25 mouse cellular contexts compared by ENCODE assay signal in the genomic region with DNA sequence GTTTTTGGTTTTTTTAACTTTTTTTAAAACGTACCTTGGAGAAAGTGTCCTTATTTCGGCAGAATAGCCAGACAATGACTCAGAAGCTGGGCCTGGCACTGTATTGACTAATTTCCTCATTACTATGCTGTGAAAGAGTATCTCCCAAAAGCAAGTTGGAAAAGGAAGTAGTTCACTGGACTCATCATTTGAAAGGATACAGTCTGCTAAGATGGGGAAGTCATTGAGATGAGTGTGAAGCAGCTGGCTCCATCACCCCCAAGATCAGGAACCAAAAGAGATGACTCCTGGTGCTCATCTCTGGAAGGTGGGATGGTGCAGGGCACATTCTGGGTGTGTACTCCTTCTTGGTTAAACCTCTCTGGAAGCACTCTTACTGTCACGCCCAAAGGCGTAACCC. TPM values are rescaled to one million over a fixed set of nuclear protein-coding genes. Genes with fewer than 3 reads are reported as not detected.
DNase-seq lines count a peak whose midpoint lies in the region; ATAC-seq and TF ChIP-seq lines count a peak whose summit lies in the region.
"Had no signal": no experiment of that assay in that cellular context is flagged by ENCODE, and none has a peak within 500 bp of the region (broad histone marks: within the 10 kb centered on the region; RNA-seq: fewer than 3 reads in every experiment).

No protein-coding gene starts in this region.

- ATAC-seq in megakaryocyte, adult 5-6 weeks (ENCODE audit: poor library complexity, severe bottlenecking): peak; percentile 87
- no peak for ATAC-seq in cerebellum, adult (ENCODE audit: insufficient number of reproducible peaks, low FRiP score, low TSS enrichment)
- ATAC-seq: forebrain, embryonic 13.5 days; forebrain, embryonic 16.5 days; Patski had no signal

- 89% methylated on average over 4 of the region's 4 CpGs for whole genome bisulfite sequencing in kidney, adult 2 months

- H3K27ac ChIP-seq in kidney, adult 2 months (ENCODE audit: insufficient read depth, low read depth, low read length): no peak overlapping the region
- H3K27ac ChIP-seq: forebrain, embryonic 10.5 days; forebrain, embryonic 13.5 days; hindbrain, embryonic 12.5 days; hindbrain, embryonic 15.5 days had no signal

- no peak for TF ChIP-seq CTCF in kidney, adult 2 months (conservative IDR thresholded peaks at IDR 0.05; ENCODE audit: insufficient read depth, insufficient read length, low read depth, low read length)

- DNase-seq in 3T3-L1 (ENCODE audit: low read depth, low spot score) (peak; percentile 19), 416B (ENCODE audit: low read depth) (peak; percentile 35)
- DNase-seq in layer of hippocampus, adult 8-10 months (ENCODE audit: low spot score in 2 of 2): no peak
- no peak for DNase-seq in kidney, adult 2 months
- DNase-seq: adrenal gland, adult 2 months; adrenal gland, postnatal 14 days; B cell, adult 2 months; cerebellum, adult 11-12 months; cerebellum, adult 8-10 months; cerebellum, postnatal 10 days; cerebellum, postnatal 36 days; gastrocnemius, postnatal 10 days; gastrocnemius, postnatal 36 days; heart, adult 11 months had no signal

- H3K27me3 ChIP-seq in kidney, adult 2 months (replicated peaks; ENCODE audit: control insufficient read depth, insufficient read depth, low read length): no peaks in the 10 kb centered on the region; the same call in 1 of the 2 replicates
- H3K27me3 ChIP-seq: CH12.LX; forebrain, embryonic 13.5 days; hindbrain, embryonic 12.5 days; hindbrain, embryonic 15.5 days had no signal

- H3K36me3 ChIP-seq in kidney, adult 2 months (ENCODE audit: control insufficient read depth, insufficient read depth, low read length): no peaks in the 10 kb centered on the region
- H3K36me3 ChIP-seq: forebrain, embryonic 10.5 days; G1E; hindbrain, embryonic 12.5 days; hindbrain, embryonic 15.5 days had no signal

- H3K4me3 ChIP-seq in kidney, adult 2 months (ENCODE audit: insufficient read depth, low read depth, low read length): no peak overlapping the region
- H3K4me3 ChIP-seq: forebrain, embryonic 10.5 days; forebrain, embryonic 13.5 days; hindbrain, embryonic 12.5 days; hindbrain, embryonic 15.5 days had no signal

- no peak for TF ChIP-seq POLR2A in kidney, adult 2 months (IDR thresholded peaks at IDR 0.05; ENCODE audit: low read depth, low read length)

- no peaks in the 10 kb centered on the region for H3K4me1 ChIP-seq in kidney, adult 2 months (ENCODE audit: control insufficient read depth, insufficient read depth, low read length)
- H3K4me1 ChIP-seq: forebrain, embryonic 10.5 days; forebrain, embryonic 13.5 days; hindbrain, embryonic 12.5 days; hindbrain, embryonic 15.5 days had no signal

RNA-seq across cellular contexts. Expression of a gene that starts 13.5 kb away (rescaled TPM):
- under 0.01 and 0.07 TPM in 2 replicates for total RNA-seq in megakaryocyte, adult 5-6 weeks (2015)
- 0.04 TPM in 1 of 2 replicates, not detected in the other for total RNA-seq in megakaryocyte, adult 5-6 weeks (2017)
- 100 to 1,000 TPM in 2 of 4 experiments, 10 to 100 TPM in 2; 84.2 to 114 (median 96.6) TPM for total RNA-seq in layer of hippocampus, adult 8-10 months (2022)
- polyA plus RNA-seq in kidney, adult 2 months (2012; rRNA removed): 0.23 and 0.34 TPM in 2 replicates
- total RNA-seq: CH12.LX; hematopoietic stem cell, adult 5-6 weeks had no signal
- polyA plus RNA-seq: forebrain, embryonic 10.5 days; G1E had no signal

RNA-seq across cellular contexts. Expression of a gene that starts 51.4 kb away (rescaled TPM):
- 13.3 and 17.4 TPM in 2 replicates for total RNA-seq in megakaryocyte, adult 5-6 weeks (2015)
- total RNA-seq in megakaryocyte, adult 5-6 weeks (2017): 5.6 and 6.9 TPM in 2 replicates
- 10 to 100 TPM; 19.8 to 22.5 (median 21.0) TPM for total RNA-seq in layer of hippocampus, adult 8-10 months (2022)
- 0.49 and 1.1 TPM in 2 replicates for polyA plus RNA-seq in kidney, adult 2 months (2012; rRNA removed)
- total RNA-seq: G1E had no signal
- polyA plus RNA-seq: G1E, Patski had no signal

Comparison
In these comparisons a context has a peak if more than half of its experiments do, and no peak if none do; other contexts are left out.
1. DNase-seq: peak in 3T3-L1 (single experiment) and 416B (single experiment); none in layer of hippocampus, adult 8-10 months (0 of 2) and kidney, adult 2 months (single experiment).
2. RNA of a gene that starts 13.5 kb away (total RNA-seq): 84.2 to 114 TPM in layer of hippocampus, adult 8-10 months; under 0.01 to 0.07 TPM in megakaryocyte, adult 5-6 weeks; every median in the first group is over 10 times any median in the second.